ENCODE assay signal across 31 mouse cellular contexts in genomic region chr6:147928951-147929350, GRCm38 (mm10).
"Had no signal": no experiment of that assay in that cellular context is flagged by ENCODE, and none has a peak within 500 bp of the region (broad histone marks: within the 10 kb centered on the region; RNA-seq: fewer than 3 reads in every experiment).

No protein-coding gene starts in this region.

- H3K4me1 ChIP-seq: limb, embryonic 10.5 days; limb, embryonic 12.5 days; limb, embryonic 13.5 days; limb, embryonic 15.5 days; liver, embryonic 12.5 days; liver, embryonic 13.5 days; liver, embryonic 15.5 days; lung, embryonic 15.5 days; midbrain, embryonic 10.5 days; midbrain, embryonic 12.5 days; midbrain, embryonic 13.5 days; midbrain, embryonic 15.5 days; neural tube, embryonic 12.5 days had no signal

- H3K36me3 ChIP-seq: limb, embryonic 10.5 days; limb, embryonic 12.5 days; limb, embryonic 13.5 days; limb, embryonic 15.5 days; liver, embryonic 12.5 days; liver, embryonic 13.5 days; liver, embryonic 15.5 days; lung, embryonic 15.5 days; midbrain, embryonic 10.5 days; midbrain, embryonic 12.5 days; midbrain, embryonic 13.5 days; midbrain, embryonic 15.5 days; neural tube, embryonic 12.5 days had no signal

- H3K9me3 ChIP-seq: limb, embryonic 10.5 days; limb, embryonic 13.5 days; limb, embryonic 15.5 days; liver, embryonic 12.5 days; liver, embryonic 13.5 days; liver, embryonic 15.5 days; lung, embryonic 15.5 days; megakaryocyte, embryonic 14.5 days; midbrain, embryonic 10.5 days; midbrain, embryonic 12.5 days; midbrain, embryonic 13.5 days; midbrain, embryonic 15.5 days; neural tube, embryonic 12.5 days had no signal

- H3K4me2 ChIP-seq: limb, embryonic 12.5 days; limb, embryonic 13.5 days; limb, embryonic 15.5 days; liver, embryonic 11.5 days; liver, embryonic 12.5 days; liver, embryonic 13.5 days; liver, embryonic 15.5 days; lung, embryonic 14.5 days; lung, embryonic 15.5 days; midbrain, embryonic 12.5 days; midbrain, embryonic 13.5 days; midbrain, embryonic 15.5 days; neural tube, embryonic 12.5 days had no signal

- H3K9ac ChIP-seq: limb, embryonic 12.5 days; limb, embryonic 13.5 days; limb, embryonic 15.5 days; liver, embryonic 12.5 days; liver, embryonic 13.5 days; liver, embryonic 14.5 days; liver, embryonic 15.5 days; liver, postnatal 0 days; lung, embryonic 14.5 days; lung, embryonic 15.5 days; midbrain, embryonic 12.5 days; midbrain, embryonic 13.5 days; midbrain, embryonic 15.5 days; neural tube, embryonic 12.5 days had no signal

- H3K4me3 ChIP-seq: limb, embryonic 10.5 days; limb, embryonic 12.5 days; limb, embryonic 13.5 days; limb, embryonic 15.5 days; liver, embryonic 12.5 days; liver, embryonic 13.5 days; liver, embryonic 15.5 days; lung, embryonic 15.5 days; megakaryocyte, embryonic 14.5 days; midbrain, embryonic 10.5 days; midbrain, embryonic 12.5 days; midbrain, embryonic 13.5 days; midbrain, embryonic 15.5 days; myocyte; neural tube, embryonic 12.5 days had no signal

- DNase-seq: left cerebral cortex, postnatal 4 days; liver; liver, embryonic 13.5 days; liver, postnatal 0 days; lung, adult 18-20 months; lung, adult 2 months; lung, embryonic 14.5 days; lung, postnatal 10 days; lung, postnatal 14 days; lung, postnatal 36 days; lung, postnatal 4 days; midbrain, embryonic 14.5 days had no signal

- H3K27me3 ChIP-seq: limb, embryonic 15.5 days; liver, embryonic 12.5 days; liver, embryonic 13.5 days; liver, embryonic 15.5 days; lung, embryonic 15.5 days; midbrain, embryonic 12.5 days; midbrain, embryonic 13.5 days; midbrain, embryonic 15.5 days; neural tube, embryonic 12.5 days had no signal

- H3K27ac ChIP-seq: limb, embryonic 10.5 days; limb, embryonic 12.5 days; limb, embryonic 13.5 days; limb, embryonic 15.5 days; liver, embryonic 12.5 days; liver, embryonic 13.5 days; liver, embryonic 14.5 days; liver, embryonic 15.5 days; lung, embryonic 15.5 days; macrophage; midbrain, embryonic 10.5 days; midbrain, embryonic 12.5 days; midbrain, embryonic 13.5 days; midbrain, embryonic 15.5 days; neural tube, embryonic 12.5 days had no signal

- ATAC-seq: liver, embryonic 12.5 days; liver, postnatal 0 days; lung, postnatal 0 days; midbrain, embryonic 13.5 days; midbrain, embryonic 15.5 days; midbrain, embryonic 16.5 days had no signal
